ENCODE assay signal across 29 mouse cellular contexts in the genomic region with DNA sequence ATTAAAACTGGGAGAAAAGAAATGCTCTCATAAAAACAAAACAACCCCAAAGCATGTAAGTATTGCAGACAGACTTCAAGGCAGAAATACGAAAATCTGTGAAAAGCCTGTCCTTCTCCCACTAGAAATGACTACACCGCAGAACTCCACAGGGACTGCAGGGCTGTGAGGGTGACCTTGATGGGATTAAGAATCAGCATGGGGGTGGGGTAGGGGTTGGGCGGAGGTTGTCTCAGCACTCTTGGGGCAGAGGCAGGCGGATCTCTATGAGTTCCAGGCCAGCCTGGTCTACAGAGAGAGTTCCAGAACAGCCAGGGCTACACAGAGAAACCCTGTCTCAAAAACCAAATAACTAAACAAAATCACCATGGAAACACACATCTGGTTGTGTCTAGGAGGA.
"Had no signal": no experiment of that assay in that cellular context is flagged by ENCODE, and none has a peak within 500 bp of the region (broad histone marks: within the 10 kb centered on the region; RNA-seq: fewer than 3 reads in every experiment).

No protein-coding gene starts in this region.

- H3K36me3 ChIP-seq: limb, embryonic 12.5 days; limb, embryonic 13.5 days; limb, embryonic 15.5 days; liver, embryonic 12.5 days; liver, embryonic 13.5 days; liver, embryonic 15.5 days; lung, embryonic 15.5 days; midbrain, embryonic 10.5 days; midbrain, embryonic 12.5 days; midbrain, embryonic 13.5 days; neural tube, embryonic 12.5 days had no signal

- H3K27ac ChIP-seq: left cerebral cortex, adult 2 months; limb, embryonic 12.5 days; limb, embryonic 13.5 days; limb, embryonic 15.5 days; liver, embryonic 12.5 days; liver, embryonic 13.5 days; liver, embryonic 14.5 days; liver, embryonic 15.5 days; lung, embryonic 15.5 days; macrophage; midbrain, embryonic 10.5 days; midbrain, embryonic 12.5 days; midbrain, embryonic 13.5 days; neural tube, embryonic 12.5 days had no signal

- H3K9ac ChIP-seq: limb, embryonic 12.5 days; limb, embryonic 13.5 days; limb, embryonic 15.5 days; liver, embryonic 12.5 days; liver, embryonic 13.5 days; liver, embryonic 14.5 days; liver, embryonic 15.5 days; liver, postnatal 0 days; lung, embryonic 14.5 days; lung, embryonic 15.5 days; midbrain, embryonic 12.5 days; midbrain, embryonic 13.5 days; neural tube, embryonic 12.5 days had no signal

- H3K4me1 ChIP-seq: limb, embryonic 13.5 days; limb, embryonic 15.5 days; liver, embryonic 12.5 days; liver, embryonic 13.5 days; liver, embryonic 15.5 days; lung, embryonic 15.5 days; megakaryocyte, embryonic 14.5 days; midbrain, embryonic 13.5 days; neural tube, embryonic 12.5 days had no signal

- H3K27me3 ChIP-seq: limb, embryonic 12.5 days; limb, embryonic 15.5 days; liver, embryonic 12.5 days; liver, embryonic 13.5 days; liver, embryonic 15.5 days; lung, embryonic 15.5 days; midbrain, embryonic 12.5 days; midbrain, embryonic 13.5 days; neural tube, embryonic 12.5 days had no signal

- ATAC-seq: liver, embryonic 12.5 days; liver, postnatal 0 days; lung, postnatal 0 days; midbrain, embryonic 13.5 days; midbrain, embryonic 16.5 days had no signal

- DNase-seq: left cerebral cortex, postnatal 4 days; liver; liver, embryonic 13.5 days; liver, postnatal 0 days; lung, adult 18-20 months; lung, adult 2 months; lung, embryonic 14.5 days; lung, postnatal 10 days; lung, postnatal 36 days; lung, postnatal 4 days; midbrain, embryonic 14.5 days had no signal

- H3K9me3 ChIP-seq: limb, embryonic 12.5 days; limb, embryonic 13.5 days; limb, embryonic 15.5 days; liver, embryonic 12.5 days; liver, embryonic 13.5 days; liver, embryonic 15.5 days; lung, embryonic 15.5 days; midbrain, embryonic 10.5 days; midbrain, embryonic 12.5 days; midbrain, embryonic 13.5 days; neural tube, embryonic 12.5 days had no signal

- H3K4me3 ChIP-seq: left cerebral cortex, adult 2 months; limb, embryonic 12.5 days; limb, embryonic 13.5 days; limb, embryonic 15.5 days; liver, embryonic 12.5 days; liver, embryonic 13.5 days; liver, embryonic 15.5 days; lung, embryonic 15.5 days; megakaryocyte, embryonic 14.5 days; midbrain, embryonic 10.5 days; midbrain, embryonic 12.5 days; midbrain, embryonic 13.5 days; myocyte; neural tube, embryonic 12.5 days had no signal

- H3K4me2 ChIP-seq: limb, embryonic 12.5 days; limb, embryonic 13.5 days; limb, embryonic 15.5 days; liver, embryonic 11.5 days; liver, embryonic 12.5 days; liver, embryonic 13.5 days; liver, embryonic 15.5 days; lung, embryonic 14.5 days; lung, embryonic 15.5 days; midbrain, embryonic 12.5 days; midbrain, embryonic 13.5 days; neural tube, embryonic 12.5 days had no signal
